In genomic region chr6:145770272-145771000, GRCm38 (mm10) we compare ENCODE assay signal across 11 mouse cellular contexts. TPM values are rescaled to one million over a fixed set of nuclear protein-coding genes. Genes with fewer than 3 reads are reported as not detected.
DNase-seq lines count a peak whose midpoint lies in the region; ATAC-seq and TF ChIP-seq lines count a peak whose summit lies in the region.
"Had no signal": no experiment of that assay in that cellular context is flagged by ENCODE, and none has a peak within 500 bp of the region (broad histone marks: within the 10 kb centered on the region; RNA-seq: fewer than 3 reads in every experiment).

No protein-coding gene starts in this region.

- no peak overlapping the region for H3K4me3 ChIP-seq in heart, embryonic 14.5 days (ENCODE audit: control insufficient read depth in 1 of 2, insufficient read depth in 1 of 2, low read depth in 1 of 2, low read length in 2 of 2)
- H3K4me3 ChIP-seq in lung, embryonic 14.5 days (ENCODE audit: low read depth, low read length) = no peak overlapping the region
- no peak overlapping the region for H3K4me3 ChIP-seq in embryonic facial prominence, embryonic 13.5 days
- no peak overlapping the region for H3K4me3 ChIP-seq in heart, postnatal 0 days (ENCODE audit: low read depth, low read length)
- H3K4me3 ChIP-seq: forebrain, embryonic 12.5 days; midbrain, embryonic 12.5 days had no signal

- no peak for ATAC-seq in heart, embryonic 14.5 days (ENCODE audit: insufficient number of reproducible peaks, insufficient read depth, low FRiP score, low read depth)
- peak; percentile 21; the same call in 1 of the 2 replicates for ATAC-seq in lung, embryonic 14.5 days (ENCODE audit: insufficient read depth)
- no peak for ATAC-seq in embryonic facial prominence, embryonic 13.5 days (ENCODE audit: insufficient number of reproducible peaks, insufficient read depth, low FRiP score, low TSS enrichment, low read depth)
- peak; percentile 5; the same call in 1 of the 2 replicates for ATAC-seq in heart, postnatal 0 days (ENCODE audit: insufficient read depth, low read depth)

- H3K4me1 ChIP-seq in heart, embryonic 14.5 days (ENCODE audit: control insufficient read depth in 2 of 2, insufficient read depth in 2 of 2, low read length in 2 of 2) = peaks cover 32 to 39% of the 10 kb centered on the region in 2 experiments
- peaks cover 27% of the 10 kb centered on the region for H3K4me1 ChIP-seq in lung, embryonic 14.5 days (ENCODE audit: insufficient read depth)
- peaks cover 30% of the 10 kb centered on the region for H3K4me1 ChIP-seq in embryonic facial prominence, embryonic 13.5 days
- peaks cover 38% of the 10 kb centered on the region for H3K4me1 ChIP-seq in heart, postnatal 0 days (ENCODE audit: control insufficient read depth, insufficient read depth)
- H3K4me1 ChIP-seq: midbrain, embryonic 12.5 days had no signal

- DNase-seq in heart, adult 18-20 months = no peak
- DNase-seq in lung, embryonic 14.5 days = no peak
- DNase-seq in lung, postnatal 25 days (ENCODE audit: low spot score) = no peak
- DNase-seq in heart, postnatal 0 days (ENCODE audit: low spot score) = no peak
- no peak for DNase-seq in cerebellum, postnatal 36 days
- DNase-seq in spleen, postnatal 36 days (ENCODE audit: low spot score in 2 of 2) = no peak
- DNase-seq: cerebellum, adult 9-11 months had no signal

- H3K27me3 ChIP-seq in heart, embryonic 14.5 days (ENCODE audit: control insufficient read depth, insufficient read depth, low read length) = no peaks in the 10 kb centered on the region
- H3K27me3 ChIP-seq in lung, embryonic 14.5 days (ENCODE audit: insufficient read depth, low read length) = no peaks in the 10 kb centered on the region
- no peaks in the 10 kb centered on the region for H3K27me3 ChIP-seq in embryonic facial prominence, embryonic 13.5 days
- no peaks in the 10 kb centered on the region for H3K27me3 ChIP-seq in heart, postnatal 0 days (ENCODE audit: control insufficient read depth, insufficient read depth, low read length)
- H3K27me3 ChIP-seq: forebrain, embryonic 12.5 days; midbrain, embryonic 12.5 days had no signal

- H3K9me3 ChIP-seq in heart, embryonic 14.5 days (ENCODE audit: control insufficient read depth, low read length) = no peaks in the 10 kb centered on the region
- no peaks in the 10 kb centered on the region for H3K9me3 ChIP-seq in lung, embryonic 14.5 days (ENCODE audit: low read depth, low read length)
- H3K9me3 ChIP-seq in embryonic facial prominence, embryonic 13.5 days = no peaks in the 10 kb centered on the region
- H3K9me3 ChIP-seq in heart, postnatal 0 days (replicated peaks; ENCODE audit: control insufficient read depth, low read length) = no peaks in the 10 kb centered on the region
- H3K9me3 ChIP-seq: forebrain, embryonic 12.5 days; midbrain, embryonic 12.5 days had no signal

- TF ChIP-seq EP300 in heart, postnatal 0 days (IDR thresholded peaks at IDR 0.05; ENCODE audit: low read depth) = no peak

- H3K36me3 ChIP-seq in heart, embryonic 14.5 days (ENCODE audit: control insufficient read depth, insufficient read depth, low read length) = no peaks in the 10 kb centered on the region
- no peaks in the 10 kb centered on the region for H3K36me3 ChIP-seq in lung, embryonic 14.5 days (ENCODE audit: insufficient read depth)
- H3K36me3 ChIP-seq in embryonic facial prominence, embryonic 13.5 days = no peaks in the 10 kb centered on the region
- no peaks in the 10 kb centered on the region for H3K36me3 ChIP-seq in heart, postnatal 0 days (replicated peaks; ENCODE audit: control insufficient read depth, insufficient read depth, low read length)
- H3K36me3 ChIP-seq: forebrain, embryonic 12.5 days; midbrain, embryonic 12.5 days had no signal

- TF ChIP-seq CTCF in lung, embryonic 14.5 days (IDR thresholded peaks at IDR 0.05; ENCODE audit: low read depth) = no peak
- no peak for TF ChIP-seq CTCF in heart, postnatal 0 days (IDR thresholded peaks at IDR 0.05; ENCODE audit: low read depth)

- peak overlapping the region; percentile 39; the same call in 1 of the 2 replicates for H3K9ac ChIP-seq in heart, embryonic 14.5 days (ENCODE audit: low read length)
- H3K9ac ChIP-seq in lung, embryonic 14.5 days = no peak overlapping the region
- 0 out of 2 replicates have a peak overlapping the region, but pooled peaks have one; percentile 36 for H3K9ac ChIP-seq in embryonic facial prominence, embryonic 13.5 days
- H3K9ac ChIP-seq in heart, postnatal 0 days (replicated peaks; ENCODE audit: low read depth, low read length) = 0 out of 2 replicates have a peak overlapping the region, but pooled peaks have one; percentile 30
- H3K9ac ChIP-seq: forebrain, embryonic 12.5 days; midbrain, embryonic 12.5 days had no signal

- WGBS in heart, embryonic 14.5 days = 41% methylated on average over 18 of the region's 18 CpGs
- 46% methylated on average over 18 of the region's 18 CpGs for WGBS in lung, embryonic 14.5 days
- WGBS in embryonic facial prominence, embryonic 13.5 days = 30% methylated on average over 18 of the region's 18 CpGs
- WGBS in heart, postnatal 0 days = 45% methylated on average over 18 of the region's 18 CpGs

- H3K27ac ChIP-seq in heart, embryonic 14.5 days (replicated peaks in 1 of 2; ENCODE audit: control insufficient read depth in 1 of 2, insufficient read depth in 1 of 2, low read depth in 2 of 2, low read length in 2 of 2) = peak overlapping the region; percentile 65 to 97
- H3K27ac ChIP-seq in lung, embryonic 14.5 days (ENCODE audit: low read depth) = peak overlapping the region; percentile 67
- H3K27ac ChIP-seq in embryonic facial prominence, embryonic 13.5 days = no peak overlapping the region
- peak overlapping the region; percentile 95 for H3K27ac ChIP-seq in heart, postnatal 0 days (ENCODE audit: low read depth)
- H3K27ac ChIP-seq: forebrain, embryonic 12.5 days; midbrain, embryonic 12.5 days had no signal

- H3K4me2 ChIP-seq in heart, embryonic 14.5 days (ENCODE audit: low read length) = no peak overlapping the region
- no peak overlapping the region for H3K4me2 ChIP-seq in lung, embryonic 14.5 days
- H3K4me2 ChIP-seq in embryonic facial prominence, embryonic 13.5 days = no peak overlapping the region
- H3K4me2 ChIP-seq in heart, postnatal 0 days (ENCODE audit: low read depth, low read length) = no peak overlapping the region
- H3K4me2 ChIP-seq: forebrain, embryonic 12.5 days; midbrain, embryonic 12.5 days had no signal

RNA-seq across cellular contexts. Expression of gene Rassf8, which starts 23.9 kb away (rescaled TPM):
- polyA plus RNA-seq in heart, embryonic 14.5 days (2014; fragmentation: Nextera tagmentation; extraction: Ambion mirVana) = 12.7 and 15.7 TPM in 2 replicates
- total RNA-seq in heart, adult 18-20 months (2021) = 10 to 100 TPM; 48.4 to 55.5 TPM
- polyA plus RNA-seq in lung, embryonic 14.5 days (2014; fragmentation: Nextera tagmentation; extraction: Ambion mirVana) = 11.7 and 11.8 TPM in 2 replicates
- polyA plus RNA-seq in embryonic facial prominence, embryonic 13.5 days (2015; fragmentation: Nextera tagmentation; extraction: Ambion mirVana) = 10.1 and 12.3 TPM in 2 replicates
- total RNA-seq in heart, postnatal 0 days (2014; rRNA removed; ENCODE audit: low replicate concordance) = 40.8 and 72.6 TPM in 2 replicates
- polyA plus RNA-seq in heart, postnatal 0 days (2015; fragmentation: Nextera tagmentation; extraction: Ambion mirVana) = 9.5 and 11.1 TPM in 2 replicates

Comparison
In these comparisons a context has a peak if more than half of its experiments do, and no peak if none do; other contexts are left out.
1. ATAC-seq: peak in lung, embryonic 14.5 days (single experiment) and heart, postnatal 0 days (single experiment); none in heart, embryonic 14.5 days (single experiment) and embryonic facial prominence, embryonic 13.5 days (single experiment).